Mouse (Mus musculus) kidney, adult 2 months (tissue): ENCODE results near the gene Myb. TPM values are rescaled to one million over a fixed set of nuclear protein-coding genes. Genes with fewer than 3 reads are reported as not detected.
A peak's percentile ranks its signal among the peaks of the same experiment; 100 is the strongest.

Experiments
- DNase-seq: peaks from one replicate; pipeline ENCODE4 v3.0.0; 2021
- H3K27ac ChIP-seq: fragments of 200-500 bp; 2 replicates; pipeline ENCODE4 v1.5.1; 2012; ENCODE audit warnings: low read depth, low read length, control low read depth, inconsistent platforms; ENCODE audit not compliant: insufficient read depth
- H3K27me3 ChIP-seq: fragments of 200-500 bp; replicated peaks from 2 replicates; pipeline ENCODE4 v1.6.1; 2012; ENCODE audit warnings: mild to moderate bottlenecking, moderate library complexity, low read length, inconsistent platforms; ENCODE audit not compliant: control insufficient read depth, insufficient read depth
- H3K36me3 ChIP-seq: fragments of 200-500 bp; 2 replicates; pipeline ENCODE4 v1.6.1; 2012; ENCODE audit warnings: mild to moderate bottlenecking, moderate library complexity, low read length, inconsistent platforms; ENCODE audit not compliant: control insufficient read depth, insufficient read depth
- H3K4me1 ChIP-seq: fragments of 200-500 bp; 2 replicates; pipeline ENCODE4 v1.6.1; 2011; ENCODE audit warnings: low read length; ENCODE audit not compliant: control insufficient read depth, insufficient read depth
- H3K4me3 ChIP-seq: fragments of 200-500 bp; 2 replicates; pipeline ENCODE4 v1.5.1; 2011; ENCODE audit warnings: mild to moderate bottlenecking, low read depth, low read length, control low read depth; ENCODE audit not compliant: insufficient read depth
- CTCF ChIP-seq: fragments of 200-500 bp; conservative IDR thresholded peaks from 2 replicates; pipeline ENCODE4 v1.5.1; 2011; ENCODE audit warnings: low read depth, mild to moderate bottlenecking, control low read depth, low read length, moderate library complexity, mixed read lengths; ENCODE audit not compliant: insufficient read depth, insufficient read length
- POLR2A ChIP-seq: fragments of 200-500 bp; IDR thresholded peaks from one replicate; pipeline ENCODE4 v1.6.1; 2011; ENCODE audit warnings: low read depth, low read length, control low read depth
- WGBS: fragments of 180-500 bp; shearing (Covaris S2); methylation state at CpG from one replicate; pipeline ENCODE4 v1.1.7; 2018; 5-methylcytosine and 5-hydroxymethylcytosine counted together
- polyA plus RNA-seq: library from polyadenylated mRNA; depleted of rRNA; stranded (reverse); fragments of >200 nt; gene quantifications from 2 replicates; pipeline ENCODE4 v1.2.3, GENCODE M21; 2012; rRNA removed

The Myb gene
- polyA plus RNA-seq = 0.07 and 0.36 TPM in 2 replicates

GRCm38 (mm10) chr10:21160537-21161358, at the start of gene Myb:
TSS of gene Myb (minus strand) at chr10:21160984.
- Histone ChIP-seq H3K36me3 (no peaks in the 10 kb centered on the region), H3K4me3 (peak within 1 kb of the TSS; percentile 66), H3K27me3 (peaks cover 5% of the 10 kb centered on the region), H3K27ac (no peak within 1 kb of the TSS), H3K4me1 (0 out of 2 replicates have a peak, but pooled peaks cover 5% of the 10 kb centered on the region)
- no peak for TF ChIP-seq CTCF
- WGBS = under 1% methylated on average over 86 of the region's 86 CpGs
- peak; percentile 84 for DNase-seq

- Histone ChIP-seq H3K27me3 (no peaks in the 10 kb centered on the region), H3K36me3 (no peaks in the 10 kb centered on the region), H3K27ac (no peak overlapping the region), H3K4me3 (no peak overlapping the region), H3K4me1 (no peaks in the 10 kb centered on the region)
- 46% methylated on average over 1 of the region's 1 CpGs for WGBS
- no peak for DNase-seq
- TF ChIP-seq POLR2A (no peak), CTCF (no peak)
Measured at GRCm38 (mm10) chr10:21207378-21207777, 46.6 kb upstream of the Myb start.

GRCm38 (mm10) chr10:21206232-21206631, 45.4 kb upstream of the Myb start:
- no peaks in the 10 kb centered on the region for H3K27me3 ChIP-seq
- no peak for DNase-seq
- TF ChIP-seq CTCF = no peak
- H3K36me3 ChIP-seq = no peaks in the 10 kb centered on the region
- H3K4me3 ChIP-seq = no peak overlapping the region
- H3K27ac ChIP-seq = no peak overlapping the region
- WGBS = 90% methylated on average over 2 of the region's 2 CpGs
- no peaks in the 10 kb centered on the region for H3K4me1 ChIP-seq

- no peak for TF ChIP-seq POLR2A
- no peak for TF ChIP-seq CTCF
- WGBS = 85% methylated on average over 10 of the region's 10 CpGs
- no peaks in the 10 kb centered on the region for H3K27me3 ChIP-seq
- H3K27ac ChIP-seq = no peak overlapping the region
- H3K36me3 ChIP-seq = no peaks in the 10 kb centered on the region
- H3K4me1 ChIP-seq = no peaks in the 10 kb centered on the region
- no peak overlapping the region for H3K4me3 ChIP-seq
- no peak for DNase-seq
Measured at GRCm38 (mm10) chr10:21204496-21205085, 43.8 kb upstream of the Myb start.

- no peak for TF ChIP-seq CTCF
- TF ChIP-seq POLR2A = no peak
- DNase-seq = no peak
- H3K36me3 ChIP-seq = no peaks in the 10 kb centered on the region
- no peaks in the 10 kb centered on the region for H3K27me3 ChIP-seq
- H3K27ac ChIP-seq = no peak overlapping the region
- H3K4me3 ChIP-seq = no peak overlapping the region
- no peaks in the 10 kb centered on the region for H3K4me1 ChIP-seq
- 89% methylated on average over 5 of the region's 5 CpGs for WGBS
Measured at GRCm38 (mm10) chr10:21203886-21204285, 43.1 kb upstream of the Myb start.

GRCm38 (mm10) chr10:21203461-21203860, 42.7 kb upstream of the Myb start:
- TF ChIP-seq CTCF (no peak), POLR2A (no peak)
- no peak for DNase-seq
- Histone ChIP-seq H3K27me3 (no peaks in the 10 kb centered on the region), H3K4me3 (no peak overlapping the region), H3K4me1 (no peaks in the 10 kb centered on the region), H3K27ac (no peak overlapping the region), H3K36me3 (no peaks in the 10 kb centered on the region)
- WGBS = 94% methylated on average over 3 of the region's 3 CpGs

- no peak overlapping the region for H3K27ac ChIP-seq
- 69% methylated on average over 7 of the region's 7 CpGs for WGBS
- H3K4me1 ChIP-seq = no peaks in the 10 kb centered on the region
- TF ChIP-seq CTCF = no peak
- TF ChIP-seq POLR2A = no peak
- H3K36me3 ChIP-seq = no peaks in the 10 kb centered on the region
- no peak overlapping the region for H3K4me3 ChIP-seq
- no peaks in the 10 kb centered on the region for H3K27me3 ChIP-seq
- DNase-seq = no peak
Measured at GRCm38 (mm10) chr10:21200761-21201160, 40.0 kb upstream of the Myb start.

GRCm38 (mm10) chr10:21200322-21200721, 39.5 kb upstream of the Myb start:
- no peak for TF ChIP-seq CTCF
- TF ChIP-seq POLR2A = no peak
- no peak overlapping the region for H3K27ac ChIP-seq
- no peak for DNase-seq
- H3K36me3 ChIP-seq = no peaks in the 10 kb centered on the region
- H3K4me3 ChIP-seq = no peak overlapping the region
- no peaks in the 10 kb centered on the region for H3K4me1 ChIP-seq
- no peaks in the 10 kb centered on the region for H3K27me3 ChIP-seq
